Mouse (Mus musculus): Measurements from ENCODE around the gene Esr2.
"Not testable (repeated sequence)": the region's sequence is repeated elsewhere in the genome, so short reads cannot be mapped to it uniquely, and the experiment has no call there.

The Esr2 gene

GRCm38 (mm10) chr12:76177000-76177863 lies at the start of gene Esr2:
Esr2 (minus strand) TSS chr12:76177259.
- peak in 1 of 2 experiments; percentile 11 for DNase-seq (ENCODE audit: low spot score in 2 of 2)

- not testable (repeated sequence) for DNase-seq (ENCODE audit: low spot score in 2 of 2)
These were observed 45.0 kb upstream of the Esr2 start for GRCm38 (mm10) chr12:76222104-76222503.

- DNase-seq (ENCODE audit: low spot score in 2 of 2): no peak
These were observed 39.7 kb upstream of the Esr2 start for GRCm38 (mm10) chr12:76216716-76217115.

- DNase-seq (ENCODE audit: low spot score in 2 of 2): no peak
These were observed 38.1 kb upstream of the Esr2 start for GRCm38 (mm10) chr12:76215121-76215520.

- DNase-seq (ENCODE audit: low spot score in 2 of 2): no peak
These were observed 32.4 kb upstream of the Esr2 start for GRCm38 (mm10) chr12:76209429-76209974.

- no peak for DNase-seq (ENCODE audit: low spot score in 2 of 2)
These were observed 23.3 kb upstream of the Esr2 start for GRCm38 (mm10) chr12:76200326-76200725.

- DNase-seq (ENCODE audit: low spot score in 2 of 2): no peak
These were observed 20.0 kb upstream of the Esr2 start for GRCm38 (mm10) chr12:76197071-76197470.

- DNase-seq (ENCODE audit: low spot score in 2 of 2): peak; percentile 60 to 74
These were observed 19.6 kb upstream of the Esr2 start for GRCm38 (mm10) chr12:76196709-76197054.

- peak; percentile 85 to 92 for DNase-seq (ENCODE audit: low spot score in 2 of 2)
These were observed 19.1 kb upstream of the Esr2 start for GRCm38 (mm10) chr12:76195912-76196708.

- DNase-seq (ENCODE audit: low spot score in 2 of 2): no peak
These were observed 17.5 kb upstream of the Esr2 start for GRCm38 (mm10) chr12:76194526-76194925.

- DNase-seq (ENCODE audit: low spot score in 2 of 2): no peak
These were observed 13.9 kb upstream of the Esr2 start for GRCm38 (mm10) chr12:76190940-76191339.

GRCm38 (mm10) chr12:76187849-76188248 lies 10.8 kb upstream of the Esr2 start:
- peak; percentile 7 to 31 for DNase-seq (ENCODE audit: low spot score in 2 of 2)

- no peak for DNase-seq (ENCODE audit: low spot score in 2 of 2)
These were observed 9.4 kb upstream of the Esr2 start for GRCm38 (mm10) chr12:76186473-76186872.

- no peak for DNase-seq (ENCODE audit: low spot score in 2 of 2)
These were observed 8.2 kb upstream of the Esr2 start for GRCm38 (mm10) chr12:76185167-76185816.

GRCm38 (mm10) chr12:76184271-76184670 lies 7.2 kb upstream of the Esr2 start:
- DNase-seq (ENCODE audit: low spot score in 2 of 2): no peak

- DNase-seq (ENCODE audit: low spot score in 2 of 2): no peak
These were observed 5.8 kb upstream of the Esr2 start for GRCm38 (mm10) chr12:76182831-76183230.

- no peak for DNase-seq (ENCODE audit: low spot score in 2 of 2)
These were observed 4.4 kb upstream of the Esr2 start for GRCm38 (mm10) chr12:76181471-76181870.

GRCm38 (mm10) chr12:76180442-76180841 lies 3.4 kb upstream of the Esr2 start:
- DNase-seq (ENCODE audit: low spot score in 2 of 2): no peak

GRCm38 (mm10) chr12:76179527-76179926 lies 2.5 kb upstream of the Esr2 start:
- DNase-seq (ENCODE audit: low spot score in 2 of 2): no peak

GRCm38 (mm10) chr12:76179051-76179450 lies 2.0 kb upstream of the Esr2 start:
- peak in 1 of 2 experiments; percentile 8 for DNase-seq (ENCODE audit: low spot score in 2 of 2)

- DNase-seq (ENCODE audit: low spot score in 2 of 2): peak; percentile 39 to 60
These were observed 932 bp upstream of the Esr2 start for GRCm38 (mm10) chr12:76177864-76178518.
